17 mouse cellular contexts compared by ENCODE assay signal in the genomic region with DNA sequence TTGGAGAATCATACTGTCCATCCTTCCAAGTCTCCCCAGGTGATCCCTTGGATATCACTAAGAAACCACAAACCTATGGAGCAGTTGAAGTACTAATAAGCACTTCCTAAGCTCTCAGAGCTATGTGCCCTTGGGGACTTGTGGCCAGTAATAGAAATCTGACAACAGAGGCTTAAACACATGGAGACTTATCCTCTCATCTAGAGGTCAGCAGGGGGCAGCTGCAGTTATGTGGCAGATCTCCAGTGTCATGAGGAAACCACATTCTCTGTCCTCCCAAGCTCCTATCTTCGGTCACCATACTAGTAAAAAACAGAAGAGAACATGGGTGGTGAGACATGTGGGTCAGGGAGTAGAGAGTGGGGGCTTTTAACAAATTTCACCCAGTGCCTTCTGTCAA.
A peak's percentile ranks its signal among the peaks of the same experiment; 100 is the strongest.
DNase-seq lines count a peak whose midpoint lies in the region; ATAC-seq and TF ChIP-seq lines count a peak whose summit lies in the region.
"Had no signal": no experiment of that assay in that cellular context is flagged by ENCODE, and none has a peak within 500 bp of the region (broad histone marks: within the 10 kb centered on the region; RNA-seq: fewer than 3 reads in every experiment).

No protein-coding gene starts in this region.

- no peaks in the 10 kb centered on the region for H3K9me3 ChIP-seq in kidney, embryonic 16.5 days (ENCODE audit: low read length)
- H3K9me3 ChIP-seq: embryonic facial prominence, embryonic 13.5 days; liver, embryonic 12.5 days; lung, embryonic 15.5 days; midbrain, embryonic 13.5 days; neural tube, embryonic 15.5 days had no signal

- no peaks in the 10 kb centered on the region for H3K27me3 ChIP-seq in cerebellum, adult 2 months (ENCODE audit: control insufficient read depth, insufficient read depth, low read length)
- H3K27me3 ChIP-seq in kidney, adult 2 months (replicated peaks; ENCODE audit: control insufficient read depth, insufficient read depth, low read length): no peaks in the 10 kb centered on the region
- no peaks in the 10 kb centered on the region for H3K27me3 ChIP-seq in kidney, embryonic 16.5 days (ENCODE audit: insufficient read depth, low read length)
- H3K27me3 ChIP-seq: CH12.LX; embryonic facial prominence, embryonic 13.5 days; liver, embryonic 12.5 days; lung, embryonic 15.5 days; midbrain, embryonic 13.5 days; neural tube, embryonic 15.5 days had no signal

- H3K4me3 ChIP-seq in cerebellum, adult 2 months (replicated peaks; ENCODE audit: insufficient read depth, low read depth, low read length): no peak overlapping the region
- H3K4me3 ChIP-seq in kidney, adult 2 months (ENCODE audit: insufficient read depth, low read depth, low read length): no peak overlapping the region
- H3K4me3 ChIP-seq in kidney, embryonic 16.5 days (ENCODE audit: low read length): no peak overlapping the region
- H3K4me3 ChIP-seq: embryonic facial prominence, embryonic 13.5 days; left cerebral cortex, adult 2 months; liver, embryonic 12.5 days; lung, embryonic 15.5 days; midbrain, embryonic 13.5 days; neural tube, embryonic 15.5 days had no signal

- no peak overlapping the region for H3K27ac ChIP-seq in cerebellum, adult 2 months (ENCODE audit: insufficient read depth, low read length)
- no peak overlapping the region for H3K27ac ChIP-seq in kidney, adult 2 months (ENCODE audit: insufficient read depth, low read depth, low read length)
- H3K27ac ChIP-seq in kidney, embryonic 16.5 days (ENCODE audit: low read length): no peak overlapping the region
- H3K27ac ChIP-seq: embryonic facial prominence, embryonic 13.5 days; left cerebral cortex, adult 2 months; liver, embryonic 12.5 days; lung, embryonic 15.5 days; macrophage; midbrain, embryonic 13.5 days; neural tube, embryonic 15.5 days had no signal

- no peak for ATAC-seq in kidney, embryonic 16.5 days (ENCODE audit: low FRiP score, low TSS enrichment)
- no peak for ATAC-seq in inflammation-experienced regulatory T-cells, adult 6 months
- ATAC-seq: liver, embryonic 12.5 days; midbrain, embryonic 13.5 days had no signal

- WGBS in cerebellum, adult 2 months: 43% methylated on average over 1 of the region's 1 CpGs
- 60% methylated on average over 1 of the region's 1 CpGs for WGBS in kidney, adult 2 months
- 39% methylated on average over 1 of the region's 1 CpGs for WGBS in kidney, embryonic 16.5 days

- DNase-seq in cerebellum, adult 2 months: peak; percentile 7 to 13
- no peak for DNase-seq in cerebellum, postnatal 4 days (ENCODE audit: low spot score in 2 of 2)
- DNase-seq in kidney, adult 2 months: peak; percentile 29
- peak; percentile 28 for DNase-seq in embryo, embryonic 10.5 days (ENCODE audit: low spot score)
- DNase-seq in mesoderm, embryonic 11.5 days (ENCODE audit: low read depth, low spot score): peak; percentile 8
- DNase-seq in testis, postnatal 14 days (ENCODE audit: low spot score): no peak
- DNase-seq: gastrocnemius, postnatal 14 days had no signal

- TF ChIP-seq CTCF in cerebellum, adult 2 months (IDR thresholded peaks at IDR 0.05; ENCODE audit: borderline replicate concordance, insufficient read depth, low read depth, low read length): no peak
- TF ChIP-seq CTCF in kidney, adult 2 months (conservative IDR thresholded peaks at IDR 0.05; ENCODE audit: insufficient read depth, insufficient read length, low read depth, low read length): no peak

- H3K36me3 ChIP-seq in kidney, adult 2 months (ENCODE audit: control insufficient read depth, insufficient read depth, low read length): no peaks in the 10 kb centered on the region
- H3K36me3 ChIP-seq in kidney, embryonic 16.5 days (ENCODE audit: insufficient read depth, low read length): no peaks in the 10 kb centered on the region
- H3K36me3 ChIP-seq: embryonic facial prominence, embryonic 13.5 days; liver, embryonic 12.5 days; lung, embryonic 15.5 days; midbrain, embryonic 13.5 days; neural tube, embryonic 15.5 days had no signal

- H3K4me1 ChIP-seq in cerebellum, adult 2 months (ENCODE audit: control insufficient read depth, insufficient read depth, low read length): peaks cover 4% of the 10 kb centered on the region; the same call in 1 of the 2 replicates
- no peaks in the 10 kb centered on the region for H3K4me1 ChIP-seq in kidney, adult 2 months (ENCODE audit: control insufficient read depth, insufficient read depth, low read length)
- H3K4me1 ChIP-seq in kidney, embryonic 16.5 days (ENCODE audit: insufficient read depth, low read length): no peaks in the 10 kb centered on the region
- H3K4me1 ChIP-seq: embryonic facial prominence, embryonic 13.5 days; liver, embryonic 12.5 days; lung, embryonic 15.5 days; midbrain, embryonic 13.5 days; neural tube, embryonic 15.5 days had no signal

- no peak overlapping the region for H3K4me2 ChIP-seq in kidney, embryonic 16.5 days (replicated peaks; ENCODE audit: low read depth, low read length)
- H3K4me2 ChIP-seq: embryonic facial prominence, embryonic 13.5 days; liver, embryonic 12.5 days; lung, embryonic 15.5 days; midbrain, embryonic 13.5 days; neural tube, embryonic 15.5 days had no signal

- H3K9ac ChIP-seq in kidney, embryonic 16.5 days (replicated peaks; ENCODE audit: low read length): no peak overlapping the region
- H3K9ac ChIP-seq: embryonic facial prominence, embryonic 13.5 days; liver, embryonic 12.5 days; lung, embryonic 15.5 days; midbrain, embryonic 13.5 days; neural tube, embryonic 15.5 days had no signal

- TF ChIP-seq POLR2A in cerebellum, adult 2 months (IDR thresholded peaks at IDR 0.05; ENCODE audit: borderline replicate concordance, insufficient read depth, low read length): no peak
- TF ChIP-seq POLR2A in kidney, adult 2 months (IDR thresholded peaks at IDR 0.05; ENCODE audit: low read depth, low read length): no peak

Comparison
In these comparisons a context has a peak if more than half of its experiments do, and no peak if none do; other contexts are left out.
1. DNase-seq: peak in cerebellum, adult 2 months (2 of 2), kidney, adult 2 months (single experiment), embryo, embryonic 10.5 days (single experiment) and mesoderm, embryonic 11.5 days (single experiment); none in cerebellum, postnatal 4 days (0 of 2) and testis, postnatal 14 days (single experiment).